Mouse (Mus musculus) ovary, postnatal 10 days (tissue): Measurements from ENCODE around the gene Olfr971.
"Not testable (repeated sequence)": the region's sequence is repeated elsewhere in the genome, so short reads cannot be mapped to it uniquely, and the experiment has no call there.

Source experiments
- DNase-seq: peaks from one replicate; pipeline ENCODE4 v3.0.0; 2022; ENCODE audit warnings: low spot score

Olfr971 gene

GRCm38 (mm10) chr9:39836576-39836975, at the start of gene Olfr971:
Gene Olfr971, plus strand, starts transcription at chr9:39836876.
- DNase-seq: not testable (repeated sequence)

DNA sequence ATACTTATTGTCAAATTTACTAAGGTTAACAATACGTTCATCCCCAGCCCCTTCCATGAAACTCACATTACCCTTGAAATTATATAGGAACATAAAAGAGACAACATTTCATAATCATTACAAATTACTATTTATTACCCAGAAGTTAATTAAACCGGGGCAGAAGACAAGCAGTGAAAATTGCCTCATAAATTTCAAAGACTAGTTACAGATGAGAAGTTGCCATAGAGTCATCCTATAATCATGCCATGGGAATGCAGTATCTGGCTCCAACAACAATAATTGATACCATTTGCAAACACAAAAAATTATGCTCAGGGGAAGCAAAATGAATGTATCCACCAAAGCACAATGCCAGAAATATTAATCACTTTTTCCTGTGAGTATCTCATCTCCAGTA, 46.1 kb upstream of the Olfr971 start, which contains the start of gene Olfr969:
Olfr969 (plus strand) TSS at position 388 of the 400 bp plus-strand sequence.
- DNase-seq: no peak

- no peak for DNase-seq
Measured at GRCm38 (mm10) chr9:39808560-39808959, 28.1 kb upstream of the Olfr971 start, which contains the start of gene Olfr970. Gene Olfr970, plus strand, starts transcription at chr9:39808860.

- no peak for DNase-seq
Measured at GRCm38 (mm10) chr9:39866122-39866521, 29.4 kb downstream of the Olfr971 start, which contains the start of gene Olfr972. Gene Olfr972, plus strand, starts transcription at chr9:39866422.

GRCm38 (mm10) chr9:39871986-39872385, 35.3 kb downstream of the Olfr971 start:
- DNase-seq: not testable (repeated sequence)

- not testable (repeated sequence) for DNase-seq
Measured at GRCm38 (mm10) chr9:39877541-39878396, 41.1 kb downstream of the Olfr971 start.
